Mouse (Mus musculus) cerebellum, adult 11-12 months (tissue): ENCODE measurements around the gene Tex14.
"Not testable (repeated sequence)": the region's sequence is repeated elsewhere in the genome, so short reads cannot be mapped to it uniquely, and the experiment has no call there.

ENCODE experiments used
- DNase-seq: peaks from one replicate; pipeline ENCODE4 v3.0.0; 2022

The Tex14 gene

DNA sequence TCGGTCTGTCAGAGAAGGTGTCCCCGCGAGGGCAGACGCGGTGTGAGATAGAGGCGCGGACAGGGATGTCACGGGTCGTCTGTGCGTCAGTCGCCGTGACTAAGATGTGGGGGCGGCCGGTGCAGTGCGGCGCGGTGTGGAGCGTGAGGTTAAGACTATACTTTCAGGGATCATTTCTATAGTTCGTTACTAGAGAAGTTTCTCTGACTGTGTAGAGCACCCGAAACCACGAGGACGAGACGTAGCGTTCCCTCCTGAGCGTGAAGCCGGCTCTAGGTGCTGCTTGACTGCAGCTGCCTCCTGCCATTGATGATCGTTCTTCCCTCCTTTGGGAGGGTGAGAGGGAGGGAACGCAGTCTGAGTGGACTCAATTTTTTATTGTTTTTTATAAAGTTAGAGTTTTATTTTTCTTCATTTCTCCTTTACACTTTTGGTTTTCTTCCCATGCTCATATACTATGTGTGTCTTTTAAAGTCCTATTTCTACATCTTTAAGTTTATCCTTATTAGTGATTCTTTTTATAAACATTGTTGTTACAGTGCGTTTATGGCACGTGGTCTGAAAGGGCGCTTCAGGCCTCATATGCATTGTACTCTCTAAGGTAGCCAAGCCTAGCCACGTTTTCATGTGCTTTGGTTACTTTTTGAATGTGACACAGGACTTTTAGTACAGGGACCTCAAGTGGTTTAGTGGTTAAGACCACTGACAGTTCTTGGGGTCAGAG lies 43.8 kb downstream of the Tex14 start:
- peak; percentile 66 for DNase-seq

DNA sequence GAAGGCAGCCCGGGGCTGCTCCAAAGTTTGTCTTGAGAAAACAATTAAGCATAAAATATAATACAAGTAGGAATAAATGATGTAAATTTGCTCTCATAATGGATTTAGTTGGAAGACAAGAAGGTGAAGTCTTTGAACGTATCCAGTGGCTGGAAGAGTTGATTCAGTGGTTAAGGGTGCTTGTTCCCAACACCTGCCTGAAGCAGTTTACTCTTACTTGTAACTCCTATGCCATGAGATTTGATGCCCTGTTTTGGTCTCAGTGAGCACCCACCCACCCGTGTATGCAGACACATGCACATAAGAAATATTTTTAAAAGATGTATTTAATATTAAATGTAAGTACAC lies 44.3 kb downstream of the Tex14 start:
- DNase-seq: no peak

DNA sequence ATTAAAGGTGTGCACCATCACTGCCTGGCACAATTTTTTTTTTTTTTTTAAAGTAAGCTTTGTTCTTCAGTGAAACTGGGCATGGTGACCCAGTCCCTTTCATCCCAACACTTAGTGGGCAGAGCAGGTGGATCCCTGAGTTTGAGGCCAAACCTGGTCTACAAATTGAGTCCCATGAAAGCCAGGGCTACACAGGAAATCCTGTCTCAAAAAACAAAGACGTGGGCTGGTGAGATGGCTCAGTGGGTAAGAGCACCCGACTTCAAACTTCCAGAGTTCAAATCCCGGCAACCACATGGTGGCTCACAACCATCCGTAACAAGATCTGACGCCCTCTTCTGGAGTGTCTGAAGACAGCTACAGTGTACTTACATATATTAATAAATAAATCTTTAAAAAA lies 45.0 kb downstream of the Tex14 start:
- not testable (repeated sequence) for DNase-seq

DNA sequence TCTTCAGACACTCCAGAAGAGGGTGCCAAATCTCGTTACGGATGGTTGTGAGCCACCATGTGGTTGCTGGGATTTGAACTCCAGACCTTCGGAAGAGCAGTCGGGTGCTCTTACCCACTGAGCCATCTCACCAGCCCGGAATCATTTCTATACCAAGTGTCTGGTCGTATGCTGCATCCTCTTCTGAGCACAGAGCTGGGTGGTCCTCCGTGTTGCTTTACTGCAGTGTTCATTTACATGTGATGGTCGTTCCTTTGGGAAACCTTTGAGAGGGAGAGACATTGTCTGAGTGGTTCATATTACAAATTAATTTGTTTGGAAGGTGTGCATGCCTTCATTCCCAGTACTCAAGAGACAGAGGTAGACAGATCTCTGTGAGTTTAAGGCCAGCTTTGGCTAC lies 47.9 kb downstream of the Tex14 start:
- not testable (repeated sequence) for DNase-seq

DNA sequence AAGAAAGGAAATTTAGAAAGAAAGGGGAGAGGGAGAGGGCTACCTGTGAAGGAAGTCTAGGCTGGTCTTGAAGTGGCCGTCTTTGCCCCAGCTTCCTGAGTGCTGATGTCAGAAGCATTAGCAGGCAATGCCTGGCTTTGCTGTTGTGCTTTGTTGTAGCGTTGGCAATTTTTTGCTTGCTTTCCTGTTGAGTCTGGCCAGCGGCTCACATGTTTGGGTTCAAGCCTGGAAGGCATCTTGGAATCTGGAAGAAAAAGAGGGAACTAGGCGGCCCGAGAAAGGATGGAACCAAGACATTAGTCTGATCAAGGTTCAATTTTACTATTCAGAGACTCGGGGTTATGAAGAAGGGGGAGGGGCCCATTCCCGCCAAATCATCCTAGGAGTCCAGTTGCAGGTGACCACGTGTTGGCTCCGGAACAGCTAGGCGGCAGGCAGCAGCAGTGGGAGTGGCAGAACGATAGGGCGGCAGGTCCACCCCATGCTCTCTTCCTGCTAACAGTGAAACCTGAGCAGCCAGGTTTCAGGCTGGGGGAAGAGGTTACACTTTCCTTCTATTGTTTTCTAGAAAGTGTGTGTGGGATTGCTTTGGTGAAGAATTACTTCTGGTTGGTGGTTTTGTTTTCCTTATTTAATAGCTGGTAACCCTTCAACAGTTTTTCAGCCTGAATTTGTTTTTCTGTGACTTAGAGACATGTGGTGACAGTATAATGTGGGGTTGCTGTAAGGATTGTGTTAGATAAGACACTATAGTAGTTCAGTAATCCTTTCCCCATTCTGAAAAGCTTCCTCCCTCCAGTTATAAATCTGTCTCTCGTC lies 48.6 kb downstream of the Tex14 start:
- DNase-seq: no peak

DNA sequence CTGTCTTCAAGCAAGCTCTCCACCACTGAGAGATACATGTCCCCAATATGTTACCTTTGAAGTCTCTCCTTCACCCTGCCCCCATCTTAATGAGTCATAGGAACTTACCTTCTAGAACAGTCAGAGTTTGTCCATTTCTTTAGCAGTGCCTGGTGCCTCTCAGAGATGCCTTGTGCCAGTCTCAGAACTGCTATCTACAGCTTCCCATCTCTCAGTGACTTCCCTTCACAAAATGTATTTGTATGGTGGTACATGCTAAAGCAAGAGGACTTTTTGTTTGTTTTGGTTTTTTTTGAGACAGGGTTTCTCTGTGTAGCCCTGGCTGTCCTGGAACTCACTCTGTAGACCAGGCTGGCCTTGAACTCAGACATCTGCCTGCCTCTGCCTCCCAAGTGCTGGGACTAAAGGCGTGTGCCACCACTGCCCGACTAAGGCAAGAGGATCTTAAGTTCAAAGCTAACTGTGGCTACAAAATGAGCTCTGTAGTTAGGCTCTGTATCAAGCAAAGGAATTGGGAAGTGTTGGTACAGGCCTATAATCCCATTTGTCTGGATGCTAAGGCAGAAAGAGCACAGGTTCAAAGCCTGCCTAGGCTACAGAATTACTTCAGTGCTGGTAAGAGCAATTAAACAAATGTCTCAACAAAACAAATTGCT lies 49.3 kb downstream of the Tex14 start:
- no peak for DNase-seq

DNA sequence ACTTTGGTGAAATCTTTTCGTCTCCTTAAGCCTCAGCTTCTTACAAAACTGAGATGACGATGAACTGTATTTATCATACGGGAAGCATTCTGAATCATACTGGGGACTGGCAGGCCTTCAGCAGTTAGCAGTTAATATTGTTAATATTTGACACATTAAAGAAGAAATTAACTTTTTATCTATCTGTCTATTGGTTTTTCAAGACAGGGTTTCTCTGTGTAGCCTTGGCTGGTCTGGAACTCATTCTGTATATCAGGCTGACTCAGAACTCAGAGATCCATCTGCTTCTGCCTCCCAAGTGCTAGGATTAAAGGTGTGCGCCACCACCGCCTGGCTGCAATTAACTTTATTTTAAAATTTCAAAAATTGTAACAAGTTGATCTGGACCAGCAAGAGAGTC lies 50.7 kb downstream of the Tex14 start:
- no peak for DNase-seq

DNA sequence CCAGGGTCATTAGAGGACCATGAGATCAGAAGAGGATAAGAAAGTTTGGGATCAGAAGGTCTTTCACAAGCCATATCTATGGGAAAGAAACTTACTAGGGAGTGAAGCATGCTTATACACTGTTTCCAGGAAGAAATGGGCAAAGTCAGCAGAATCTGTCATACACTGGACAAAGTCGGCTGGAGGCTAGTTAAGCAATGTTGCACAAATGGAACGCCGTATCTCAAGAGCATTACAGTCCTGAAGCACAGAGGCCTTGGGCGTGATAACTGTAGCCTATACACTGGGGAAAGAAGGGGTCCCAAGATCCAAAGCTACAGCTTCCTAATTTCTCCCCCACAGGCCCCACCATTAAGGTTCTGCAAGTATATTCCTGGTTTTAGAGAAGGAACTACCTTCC lies 51.1 kb downstream of the Tex14 start:
- no peak for DNase-seq

DNA sequence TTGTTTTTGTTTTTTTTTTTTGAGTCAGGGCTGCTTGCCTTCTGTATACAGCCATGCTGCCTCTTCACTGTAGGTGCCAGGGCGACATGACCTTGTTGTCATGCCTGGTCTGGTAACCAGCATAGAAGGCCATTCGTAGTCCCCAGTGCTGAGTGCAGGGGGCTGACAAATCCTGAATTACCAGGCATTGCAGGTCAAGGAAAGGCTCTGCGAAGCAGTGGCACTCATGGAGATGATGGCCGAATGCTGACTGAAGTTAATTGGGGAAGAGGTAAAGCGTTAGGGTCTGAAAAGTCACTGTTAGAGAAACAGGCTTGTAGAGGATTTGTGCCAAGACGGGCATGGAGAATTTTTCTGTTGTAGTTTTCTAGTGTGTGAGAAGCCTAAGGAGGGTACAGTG lies 55.7 kb downstream of the Tex14 start:
- DNase-seq: no peak

DNA sequence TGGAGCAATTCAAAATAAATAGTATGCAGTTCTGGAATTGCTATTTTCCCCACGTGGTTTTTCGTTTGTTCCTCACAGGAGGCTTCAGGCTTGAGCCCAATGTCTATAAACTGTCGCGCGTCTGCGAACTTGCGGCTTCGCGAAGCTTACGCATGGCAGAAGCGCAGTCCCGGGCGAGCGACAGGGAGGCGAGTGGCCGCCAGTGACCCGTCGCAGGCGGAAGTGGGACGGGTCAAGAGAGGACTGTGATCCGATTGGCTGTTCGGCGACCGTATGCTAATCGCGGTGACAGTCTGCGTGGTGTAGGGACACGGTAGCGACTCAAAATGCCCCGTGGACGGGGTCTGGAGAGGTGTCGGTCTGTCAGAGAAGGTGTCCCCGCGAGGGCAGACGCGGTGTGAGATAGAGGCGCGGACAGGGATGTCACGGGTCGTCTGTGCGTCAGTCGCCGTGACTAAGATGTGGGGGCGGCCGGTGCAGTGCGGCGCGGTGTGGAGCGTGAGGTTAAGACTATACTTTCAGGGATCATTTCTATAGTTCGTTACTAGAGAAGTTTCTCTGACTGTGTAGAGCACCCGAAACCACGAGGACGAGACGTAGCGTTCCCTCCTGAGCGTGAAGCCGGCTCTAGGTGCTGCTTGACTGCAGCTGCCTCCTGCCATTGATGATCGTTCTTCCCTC lies 57.1 kb downstream of the Tex14 start:
- DNase-seq: peak; percentile 91

DNA sequence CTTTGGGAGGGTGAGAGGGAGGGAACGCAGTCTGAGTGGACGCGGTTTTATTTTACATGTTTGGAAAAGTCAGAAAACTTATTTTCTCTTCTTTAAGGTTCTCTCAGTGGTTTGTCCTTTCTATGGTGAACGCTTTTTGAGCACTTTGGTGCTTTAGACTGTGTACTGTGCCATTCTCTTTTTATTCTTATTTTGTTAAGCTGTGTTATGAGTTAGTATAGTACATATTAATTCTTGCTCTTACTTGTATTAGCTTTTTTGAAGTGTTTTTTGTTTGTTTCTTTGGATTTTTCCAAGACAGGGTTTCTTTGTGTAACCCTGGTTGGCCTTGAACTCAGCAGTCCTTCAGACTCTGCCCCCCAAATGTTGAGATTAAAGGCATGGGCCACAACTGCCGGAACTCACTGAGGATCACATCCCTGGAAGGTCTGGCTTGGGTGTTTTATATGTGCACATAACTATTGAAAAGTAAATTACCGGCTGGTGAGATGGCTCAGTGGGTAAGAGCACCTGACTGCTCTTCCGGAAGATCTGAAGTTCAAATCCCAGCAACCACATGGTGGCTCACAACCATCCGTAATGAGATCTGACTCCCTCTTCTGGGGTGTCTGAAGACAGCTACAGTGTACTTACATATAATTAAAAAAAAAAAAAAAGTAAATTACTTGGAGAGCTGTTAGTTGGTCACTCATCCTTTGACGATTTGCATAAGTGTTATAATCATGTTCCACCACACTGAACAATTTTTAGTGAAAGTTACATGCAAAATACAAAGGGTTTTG lies 57.8 kb downstream of the Tex14 start:
- DNase-seq: peak; percentile 50

DNA sequence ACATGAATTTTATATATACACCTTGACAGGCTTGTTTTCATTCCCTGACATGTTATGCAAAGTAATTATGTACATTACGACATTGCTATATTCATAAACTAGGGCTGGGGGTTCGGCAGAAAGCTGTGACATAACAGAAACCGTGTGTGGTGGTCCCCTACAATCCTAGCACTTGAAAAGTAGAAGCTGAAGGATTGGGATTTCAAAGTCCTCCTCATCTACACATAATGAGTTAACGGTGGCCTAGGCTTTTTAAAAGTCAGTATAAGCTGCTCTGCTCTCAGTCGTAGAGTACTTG lies 58.3 kb downstream of the Tex14 start:
- DNase-seq: no peak

DNA sequence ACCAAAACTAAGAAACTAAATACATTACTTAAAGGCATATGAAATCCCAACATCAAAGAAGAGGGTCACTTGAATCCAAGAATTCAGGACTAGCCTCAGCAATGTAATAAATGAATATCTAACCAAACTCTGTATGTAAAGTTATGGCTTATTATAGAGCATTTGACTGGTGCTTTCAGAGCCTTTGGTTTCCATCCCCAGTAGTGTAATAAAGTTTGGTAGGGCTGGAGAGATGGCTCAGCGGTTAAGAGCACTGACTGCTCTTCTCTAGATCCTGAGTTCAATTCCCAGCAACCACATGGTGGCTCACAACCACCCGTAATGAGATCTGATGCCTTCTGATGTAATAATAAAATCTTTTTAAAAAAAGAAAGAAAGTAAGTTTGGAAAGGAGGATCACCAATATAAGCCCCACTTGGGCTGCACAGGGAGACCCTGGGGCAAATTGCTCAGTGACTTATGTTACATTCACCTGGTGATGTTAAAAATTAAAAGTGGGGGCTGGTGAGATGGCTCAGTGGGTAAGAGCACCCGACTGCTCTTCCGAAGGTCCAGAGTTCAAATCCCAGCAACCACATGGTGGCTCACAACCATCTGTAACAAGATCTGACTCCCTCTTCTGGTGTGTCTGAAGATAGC lies 59.0 kb downstream of the Tex14 start:
- DNase-seq: not testable (repeated sequence)

DNA sequence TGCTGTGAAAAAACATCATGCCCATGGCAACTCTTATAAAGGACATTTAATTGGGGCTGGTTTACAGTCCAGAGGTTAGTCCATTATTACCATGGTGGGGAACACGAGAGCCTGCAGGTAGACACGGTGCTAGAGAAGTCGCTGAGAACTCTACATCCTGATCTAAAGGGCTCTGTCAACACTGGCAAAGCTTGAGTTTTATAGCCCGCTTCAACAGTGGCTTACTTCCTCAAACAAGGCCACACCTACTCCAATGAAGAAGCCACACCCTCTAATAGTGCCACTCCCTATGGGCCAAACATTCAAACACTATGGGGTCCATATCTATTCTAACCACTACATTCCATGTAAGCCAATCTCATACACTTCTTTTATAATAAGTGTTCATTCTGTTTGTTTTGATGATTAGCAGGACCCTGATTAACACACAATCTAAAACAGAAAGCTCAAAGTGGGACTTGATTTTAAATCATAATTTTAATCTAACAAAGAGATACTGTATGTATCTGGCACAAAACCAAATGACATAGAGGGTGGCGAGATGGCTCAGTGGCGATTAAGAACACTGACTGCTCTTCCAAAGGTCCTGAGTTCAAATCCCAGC lies 61.2 kb downstream of the Tex14 start:
- DNase-seq: no peak

DNA sequence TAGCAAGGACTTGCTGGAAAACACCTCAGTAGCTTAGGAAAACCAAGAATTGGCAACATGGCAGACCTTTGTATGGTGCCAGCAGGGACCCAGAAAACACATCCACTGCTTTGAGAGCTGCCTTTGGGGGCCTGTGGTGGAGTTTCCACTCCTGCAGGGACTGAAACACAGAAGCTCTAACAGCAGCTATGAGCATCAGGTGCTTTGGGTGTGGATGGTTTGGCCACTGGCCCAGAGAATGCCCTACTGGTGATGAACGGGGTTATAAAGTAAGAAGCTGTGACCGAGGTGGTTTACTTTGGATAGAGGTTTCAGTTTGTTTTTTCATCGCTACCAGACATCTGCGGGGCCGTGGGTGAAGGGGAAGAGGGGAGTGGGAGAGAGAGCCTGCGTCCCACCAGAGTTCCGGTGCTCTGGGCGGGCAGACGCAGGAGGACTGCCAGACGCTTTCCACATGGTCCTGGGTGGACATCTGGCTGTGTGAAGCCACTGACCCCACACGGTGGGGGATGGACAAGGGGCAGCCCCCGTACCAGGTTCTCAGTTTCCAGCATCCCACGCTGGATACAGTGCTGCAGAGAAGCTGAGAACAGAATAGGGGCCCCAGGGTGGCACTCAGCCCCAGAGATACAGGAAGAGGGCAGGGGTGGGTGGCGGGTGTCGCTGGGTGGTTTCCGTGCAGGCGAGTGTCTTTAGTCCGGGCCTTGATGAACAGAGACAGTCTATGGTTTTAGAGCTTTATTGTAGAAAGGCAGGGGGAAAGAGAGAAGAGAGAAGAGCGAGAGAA lies 62.8 kb downstream of the Tex14 start:
- DNase-seq: no peak

DNA sequence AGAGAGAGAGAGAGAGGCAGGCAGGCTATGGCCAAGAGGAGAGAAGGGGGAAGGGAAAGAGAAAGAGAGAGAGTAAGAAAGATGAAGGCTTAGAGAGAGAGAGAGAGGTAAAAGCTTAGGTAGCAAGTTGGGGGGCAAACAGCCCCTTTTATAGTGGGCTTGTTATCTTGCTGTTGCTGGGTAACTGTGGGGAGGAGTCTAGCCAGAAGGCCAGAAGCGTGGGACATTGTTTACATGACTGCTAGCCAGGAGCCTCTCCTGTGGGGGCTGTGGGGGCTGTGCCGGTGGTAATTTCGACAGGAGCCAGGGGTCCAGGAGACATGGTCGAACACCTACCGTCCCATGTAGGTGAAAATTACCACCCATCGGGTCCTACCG lies 63.4 kb downstream of the Tex14 start:
- DNase-seq: no peak

DNA sequence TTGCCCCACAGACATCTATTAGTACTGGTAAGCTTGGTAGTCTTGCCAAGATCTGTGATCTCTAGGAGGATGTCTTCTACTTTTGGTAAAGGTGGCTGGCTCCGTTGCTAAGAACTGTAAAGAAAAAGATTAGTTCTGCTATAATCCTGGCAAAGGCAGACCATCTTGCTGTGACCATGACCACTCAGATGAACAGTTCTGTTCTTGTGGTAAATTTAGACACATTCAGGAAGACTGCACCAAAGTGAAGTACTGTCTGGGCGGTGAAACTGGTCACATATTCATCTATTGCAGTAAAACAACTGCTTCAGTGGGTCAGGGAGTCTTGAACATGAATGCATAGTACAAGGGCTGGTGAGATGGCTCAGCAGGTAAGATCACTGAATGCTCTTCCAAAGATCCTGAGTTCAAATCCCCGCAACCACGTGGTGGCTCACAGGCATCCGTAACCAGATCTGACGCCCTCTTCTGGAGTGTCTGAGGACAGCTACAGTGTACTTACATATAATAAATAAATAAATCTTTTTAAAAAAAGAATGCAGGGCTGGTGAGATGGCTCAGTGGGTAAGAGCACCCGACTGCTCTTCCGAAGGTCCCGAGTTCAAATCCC lies 63.9 kb downstream of the Tex14 start:
- no peak for DNase-seq

DNA sequence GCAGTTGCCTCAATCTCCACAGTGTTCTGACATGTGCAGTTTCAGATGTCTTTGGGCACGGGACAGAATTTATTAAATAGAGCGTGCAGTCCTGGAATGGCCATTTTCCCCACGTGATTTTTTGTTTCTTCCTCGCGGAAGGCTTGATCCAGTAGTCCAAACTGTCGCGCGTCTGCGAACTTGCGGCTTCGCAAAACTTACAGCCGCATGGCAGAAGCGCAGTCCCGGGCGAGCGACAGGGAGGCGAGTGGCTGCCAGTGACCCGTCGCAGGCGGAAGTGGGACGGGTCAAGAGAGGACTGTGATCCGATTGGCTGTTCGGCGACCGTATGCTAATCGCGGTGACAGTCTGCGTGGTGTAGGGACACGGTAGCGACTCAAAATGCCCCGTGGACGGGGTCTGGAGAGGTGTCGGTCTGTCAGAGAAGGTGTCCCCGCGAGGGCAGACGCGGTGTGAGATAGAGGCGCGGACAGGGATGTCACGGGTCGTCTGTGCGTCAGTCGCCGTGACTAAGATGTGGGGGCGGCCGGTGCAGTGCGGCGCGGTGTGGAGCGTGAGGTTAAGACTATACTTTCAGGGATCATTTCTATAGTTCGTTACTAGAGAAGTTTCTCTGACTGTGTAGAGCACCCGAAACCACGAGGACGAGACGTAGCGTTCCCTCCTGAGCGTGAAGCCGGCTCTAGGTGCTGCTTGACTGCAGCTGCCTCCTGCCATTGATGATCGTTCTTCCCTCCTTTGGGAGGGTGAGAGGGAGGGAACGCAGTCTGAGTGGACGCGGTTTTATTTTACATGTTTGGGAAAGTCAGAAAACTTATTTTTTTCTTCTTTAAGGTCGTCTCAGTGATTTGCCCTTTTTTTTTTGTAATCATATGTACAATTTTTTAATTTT lies 66.2 kb downstream of the Tex14 start:
- DNase-seq: peak; percentile 80

DNA sequence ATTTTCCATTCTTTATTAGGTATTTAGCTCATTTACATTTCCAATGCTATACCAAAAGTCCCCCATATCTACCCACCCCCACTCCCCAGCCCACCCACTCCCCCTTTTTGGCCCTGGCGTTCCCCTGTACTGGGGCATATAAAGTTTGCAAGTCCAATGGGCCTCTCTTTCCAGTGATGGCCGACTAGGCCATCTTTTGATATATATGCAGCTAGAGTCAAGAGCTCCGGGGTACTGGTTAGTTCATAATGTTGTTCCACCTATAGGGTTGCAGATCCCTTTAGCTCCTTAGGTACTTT lies 66.8 kb downstream of the Tex14 start:
- not testable (repeated sequence) for DNase-seq

DNA sequence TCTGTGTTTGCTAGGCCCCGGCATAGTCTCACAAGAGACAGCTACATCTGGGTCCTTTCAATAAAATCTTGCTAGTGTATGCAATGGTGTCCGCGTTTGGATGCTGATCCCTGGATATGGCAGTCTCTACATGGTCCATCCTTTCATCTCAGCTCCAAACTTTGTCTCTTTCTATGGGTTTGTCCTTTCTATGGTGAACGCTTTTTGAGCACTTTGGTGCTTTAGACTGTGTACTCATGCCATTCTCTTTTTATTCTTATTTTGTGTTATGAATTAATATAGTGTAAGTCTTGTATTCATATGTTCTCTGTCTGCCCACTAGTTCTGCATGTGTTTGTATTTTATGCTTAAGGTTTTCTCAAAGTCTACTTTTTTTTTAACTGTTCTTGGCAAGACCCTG lies 67.2 kb downstream of the Tex14 start:
- DNase-seq: not testable (repeated sequence)
